Mouse (Mus musculus): ENCODE results near the gene AU040320.

DNA sequence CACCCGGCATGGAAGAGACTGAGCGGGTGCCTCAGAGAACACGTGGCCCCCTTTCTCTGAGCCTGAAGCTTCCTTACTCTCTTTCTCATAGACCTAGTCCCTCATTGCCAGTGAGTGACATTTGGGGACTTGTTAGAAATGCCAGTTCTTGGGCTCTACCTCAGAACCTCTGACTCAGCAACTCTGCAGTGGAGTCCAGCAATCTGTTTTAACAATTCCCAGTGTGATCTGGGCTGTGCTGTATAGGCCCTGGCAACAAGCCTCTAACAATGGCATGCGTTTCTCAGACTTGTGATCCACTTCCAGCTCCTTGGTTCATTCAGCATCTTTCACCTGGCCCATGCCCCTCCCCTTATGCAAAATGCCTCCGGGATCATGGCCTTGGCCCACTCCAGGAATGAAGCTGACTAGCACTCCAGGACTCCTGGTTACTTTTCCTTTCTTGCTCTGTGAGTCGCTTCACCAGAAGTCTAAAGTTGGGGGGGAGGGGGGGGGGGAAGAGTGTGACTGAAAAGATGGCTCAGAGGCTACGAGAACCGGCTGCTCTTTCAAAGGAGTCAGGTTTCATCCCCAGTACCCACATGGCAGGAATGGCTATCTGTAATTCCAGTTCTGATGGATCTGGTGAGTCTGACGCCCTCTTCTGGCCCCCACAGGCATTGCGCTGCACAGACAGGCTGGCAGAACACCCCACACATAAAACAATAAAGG is 13.2 kb upstream of the AU040320 start:
- TF ChIP-seq POLR2A (IDR thresholded peaks at IDR 0.05; ENCODE audit: low read depth, low read length) = no peak
- peak; percentile 34 for TF ChIP-seq CTCF (conservative IDR thresholded peaks at IDR 0.05; ENCODE audit: insufficient read depth, insufficient read length, low read depth, low read length)
